Mouse (Mus musculus) cerebellum, adult 11 months (tissue): ENCODE measurements at regions not wholly inside any gene's neighbourhood (a gene's known extent, or its start where the extent isn't known, plus 50 kb on each side); places are given as distances from the start of the nearest gene placed in this dataset.

Source experiments
- DNase-seq: peaks from one replicate; pipeline ENCODE4 v3.0.0; 2022

DNA sequence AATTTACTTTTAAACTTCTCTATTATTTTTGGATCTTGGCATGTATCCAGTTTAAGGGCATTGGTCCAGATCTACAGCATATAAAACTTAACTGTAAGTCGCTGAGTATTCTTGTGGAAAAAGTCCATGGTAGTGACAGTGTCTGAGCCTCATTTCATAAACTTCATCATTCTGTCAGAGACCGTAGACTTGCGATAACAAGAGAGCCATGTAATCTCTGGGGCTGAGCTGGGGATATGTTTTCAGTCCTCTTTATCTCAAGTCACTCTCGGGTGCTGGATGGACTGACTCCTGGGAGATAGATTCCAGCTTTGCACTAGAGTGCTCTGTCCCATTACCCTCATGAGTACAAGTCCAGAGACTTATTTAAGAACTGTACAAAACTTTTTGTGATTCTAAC lies 362.0 kb downstream of the Fat4 start:
- no peak for DNase-seq

DNA sequence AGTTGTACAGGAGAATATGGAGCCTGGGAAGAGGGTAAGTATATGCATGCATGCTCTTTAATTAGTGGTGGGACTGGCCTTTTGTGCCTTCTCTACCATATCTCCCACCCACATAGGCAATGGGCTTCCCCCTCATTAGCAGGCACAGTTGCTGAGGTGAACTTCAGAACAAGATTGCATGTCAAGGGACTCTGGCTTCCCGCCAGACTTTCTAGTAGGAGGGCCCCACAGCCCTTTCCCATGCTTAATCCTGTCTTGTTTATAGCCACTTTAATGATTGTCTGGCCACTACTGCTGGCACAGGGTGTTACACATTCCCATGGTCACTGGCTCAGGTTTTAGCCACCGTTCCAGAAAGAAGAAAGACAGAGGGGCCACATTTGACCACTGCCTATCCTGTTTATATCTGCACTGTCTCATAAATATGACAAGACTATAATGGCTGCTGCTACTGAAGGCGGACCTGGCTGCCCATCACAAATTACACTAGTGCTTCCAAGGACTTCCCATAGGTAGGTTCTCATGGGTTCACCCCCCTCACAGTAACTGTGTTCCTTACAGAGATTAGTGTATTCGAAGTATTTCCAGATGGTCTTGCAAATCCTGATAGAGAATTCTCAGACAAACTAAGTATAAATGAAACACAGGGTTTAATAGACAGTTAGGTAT lies 362.6 kb downstream of the Fat4 start:
- no peak for DNase-seq

DNA sequence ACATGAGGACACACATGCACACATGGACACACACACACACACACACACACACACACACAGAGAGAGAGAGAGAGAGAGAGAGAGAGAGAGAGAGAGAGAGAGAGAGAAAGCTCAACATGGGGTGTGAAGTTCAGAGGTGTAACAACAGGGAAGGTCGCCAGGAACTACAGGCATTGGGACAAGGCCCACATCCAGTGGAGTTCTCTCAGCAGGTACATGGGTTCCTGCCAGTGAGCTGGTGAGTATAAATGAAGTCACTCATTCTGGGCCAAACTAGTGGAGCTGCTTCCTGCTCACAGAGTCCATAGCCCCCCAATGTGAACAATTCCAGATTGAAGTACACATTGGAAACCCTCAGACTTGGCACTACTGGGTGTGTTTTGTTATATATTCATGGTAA lies 366.3 kb downstream of the Fat4 start:
- DNase-seq: no peak

DNA sequence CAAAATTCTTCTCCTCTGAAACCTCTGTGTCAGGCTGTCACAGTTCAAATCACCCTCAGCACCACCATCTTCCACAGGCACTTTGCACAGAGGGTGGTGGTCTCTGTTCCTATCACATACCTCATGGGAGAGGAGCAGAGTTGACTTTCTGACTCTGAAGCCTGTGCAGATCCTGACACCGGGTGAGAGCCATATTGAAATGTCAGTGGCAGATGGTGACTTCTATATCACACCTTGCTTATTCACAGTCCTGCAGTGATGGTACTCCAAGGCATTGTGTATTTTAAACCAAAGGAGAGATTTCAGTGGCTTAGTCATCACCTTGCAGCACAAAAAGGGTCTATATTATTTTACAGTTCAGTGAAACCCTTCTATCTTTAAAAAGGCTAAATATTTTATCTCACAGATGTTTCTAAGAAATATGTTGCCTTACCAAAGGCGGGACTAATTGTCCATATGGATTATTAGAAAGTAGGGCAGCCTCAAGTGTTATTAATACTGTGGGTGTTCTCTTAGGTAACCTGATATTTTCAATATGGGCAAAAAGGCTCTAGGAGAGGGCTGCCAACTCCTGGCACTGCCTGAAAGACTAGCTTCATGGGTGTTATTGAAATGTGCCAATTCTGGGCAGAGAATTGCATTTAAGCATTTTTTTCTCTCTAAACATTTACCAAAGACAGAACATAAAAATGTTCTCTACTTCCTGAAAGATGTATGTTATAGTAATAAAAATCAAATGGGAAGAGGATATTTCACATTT lies 378.1 kb downstream of the Fat4 start:
- DNase-seq: no peak

DNA sequence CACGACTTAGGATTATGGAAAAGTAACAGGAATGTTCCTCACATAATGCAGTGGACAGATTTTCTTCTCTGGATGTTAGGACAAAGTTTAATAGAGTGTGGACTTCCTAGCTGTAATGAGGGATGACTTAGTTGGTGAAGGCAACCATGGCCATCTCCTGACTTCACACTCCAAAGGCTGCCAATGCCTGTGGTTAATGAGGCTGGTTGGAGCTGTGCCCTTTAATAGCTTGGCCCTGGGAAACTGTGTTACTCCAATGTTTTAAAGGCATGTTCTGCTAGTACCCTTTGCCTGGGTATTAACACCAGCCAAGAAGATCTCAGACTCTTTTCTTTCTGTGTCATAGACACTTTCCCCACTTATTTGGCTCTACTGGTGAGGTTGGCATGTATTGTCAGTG lies 378.9 kb downstream of the Fat4 start:
- no peak for DNase-seq

DNA sequence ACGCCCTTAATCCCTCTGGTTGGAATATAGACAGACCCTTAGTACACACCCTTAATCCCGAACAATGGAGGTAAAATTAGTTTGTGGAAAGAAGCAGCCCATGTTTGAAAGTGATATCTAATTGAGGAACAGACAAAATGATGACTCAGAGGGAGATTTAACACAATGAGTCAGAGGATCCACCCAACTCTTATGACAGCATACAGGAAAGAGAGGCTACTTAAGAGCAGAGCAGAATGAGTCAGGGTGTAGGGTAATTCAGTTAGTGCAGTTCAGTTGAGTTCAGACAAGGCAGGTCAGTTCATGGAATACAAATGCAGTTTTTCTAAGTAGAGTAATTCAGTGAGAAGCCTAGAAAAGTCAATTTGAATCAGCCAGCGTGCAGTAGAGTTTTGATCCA lies 382.6 kb downstream of the Fat4 start:
- DNase-seq: no peak

- no peak for DNase-seq
Observed at GRCm38 (mm10) chr3:39272616-39273015, 385.9 kb downstream of the Fat4 start.

DNA sequence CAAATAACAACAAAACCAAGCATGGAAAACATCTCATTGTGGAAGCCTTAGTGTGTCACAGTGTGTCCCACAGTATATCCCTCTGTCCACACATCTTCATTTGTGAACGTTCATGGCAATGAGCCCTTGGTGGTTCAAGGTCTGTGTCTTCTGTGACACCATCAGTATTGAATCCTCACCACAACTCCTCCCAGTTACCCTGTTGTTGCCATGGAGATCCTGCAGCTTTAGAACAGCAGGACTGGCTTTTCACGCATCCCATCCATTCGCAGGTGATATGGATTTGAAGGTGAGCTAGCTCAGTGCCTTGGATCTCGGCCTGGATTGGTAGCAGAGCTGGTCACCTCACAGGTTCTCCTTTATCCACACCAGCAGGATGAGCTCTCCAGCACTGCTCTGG lies 390.2 kb downstream of the Fat4 start:
- no peak for DNase-seq

- DNase-seq: no peak
Observed at GRCm38 (mm10) chr3:39277310-39277709, 390.6 kb downstream of the Fat4 start.

DNA sequence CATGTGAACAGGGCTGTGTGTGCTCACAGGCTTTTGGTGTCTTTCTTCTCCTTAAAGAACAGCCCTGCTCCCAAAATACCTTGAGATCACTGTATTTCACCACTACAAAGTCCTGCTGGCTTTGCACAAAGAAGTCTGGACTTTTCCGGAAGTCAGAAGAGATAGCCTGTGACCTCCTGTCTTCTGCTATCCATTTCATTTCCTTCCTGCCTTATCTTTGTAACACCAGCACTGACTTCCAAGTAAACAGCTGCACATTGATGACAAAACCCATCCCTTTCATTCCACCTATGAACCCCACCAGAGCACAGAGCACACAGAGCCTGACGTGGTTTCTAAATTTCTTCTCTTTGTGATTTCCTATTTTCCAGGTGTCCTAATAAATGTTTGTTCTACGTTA lies 408.5 kb downstream of the Fat4 start:
- no peak for DNase-seq

- no peak for DNase-seq
Observed at GRCm38 (mm10) chr3:39296257-39296656, 409.5 kb downstream of the Fat4 start.

GRCm38 (mm10) chr3:39309487-39309886 lies 422.7 kb downstream of the Fat4 start:
- no peak for DNase-seq

GRCm38 (mm10) chr3:39313563-39313962 lies 426.8 kb downstream of the Fat4 start:
- DNase-seq: no peak

GRCm38 (mm10) chr3:39320851-39321250 lies 434.1 kb downstream of the Fat4 start:
- DNase-seq: no peak

- DNase-seq: no peak
Observed at GRCm38 (mm10) chr3:39322225-39322624, 435.5 kb downstream of the Fat4 start.

DNA sequence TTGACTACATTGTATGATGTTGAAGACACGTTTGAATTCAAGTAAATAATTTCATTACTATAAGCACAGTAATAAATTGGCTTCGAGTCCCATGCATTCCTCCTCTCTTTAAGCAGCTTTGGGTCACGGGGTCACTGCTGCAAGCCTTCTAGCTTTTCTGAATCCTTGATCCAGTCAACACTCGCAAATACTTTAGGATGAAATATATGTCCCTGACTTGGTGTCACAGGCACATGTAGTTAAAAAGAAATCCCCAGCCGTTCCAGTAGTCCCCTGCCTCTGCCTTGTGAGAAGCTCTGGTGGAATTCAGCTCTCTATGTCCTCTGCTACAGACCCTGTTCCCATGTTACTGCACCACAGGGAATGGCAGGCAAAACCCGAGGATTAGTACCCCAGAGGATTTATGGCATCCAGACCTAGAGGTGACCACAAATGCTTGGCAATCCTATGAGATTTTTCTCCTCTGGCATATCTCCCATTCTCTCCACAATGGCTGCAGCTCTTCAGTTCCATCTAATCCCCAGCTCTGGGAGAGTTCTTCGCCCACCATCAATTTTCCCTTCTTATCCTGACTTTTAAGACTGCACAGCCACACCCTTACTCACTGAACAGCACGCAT lies 449.0 kb downstream of the Fat4 start:
- no peak for DNase-seq

GRCm38 (mm10) chr3:39341161-39341687 lies 454.5 kb downstream of the Fat4 start:
- no peak for DNase-seq

- no peak for DNase-seq
Observed at GRCm38 (mm10) chr3:39344078-39344477, 457.3 kb downstream of the Fat4 start.

DNA sequence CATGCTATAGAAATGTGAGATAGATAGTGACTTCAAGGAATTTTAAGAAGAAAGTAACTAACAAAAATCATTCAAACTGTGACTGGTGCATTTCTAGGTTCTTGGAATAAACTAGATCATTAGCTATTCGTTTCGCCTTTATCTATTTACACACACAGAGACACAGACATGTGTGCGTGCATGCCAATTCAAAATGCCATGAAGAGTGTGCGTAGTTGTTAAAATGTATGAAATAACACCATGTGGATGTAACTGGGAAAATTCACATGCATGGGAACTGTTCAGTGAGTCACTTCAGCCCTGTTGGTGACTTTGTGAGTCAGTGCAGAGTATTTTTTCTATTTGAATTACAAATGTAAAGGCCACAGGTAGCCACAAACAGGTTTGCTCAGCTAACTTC lies 460.8 kb downstream of the Fat4 start:
- no peak for DNase-seq

DNA sequence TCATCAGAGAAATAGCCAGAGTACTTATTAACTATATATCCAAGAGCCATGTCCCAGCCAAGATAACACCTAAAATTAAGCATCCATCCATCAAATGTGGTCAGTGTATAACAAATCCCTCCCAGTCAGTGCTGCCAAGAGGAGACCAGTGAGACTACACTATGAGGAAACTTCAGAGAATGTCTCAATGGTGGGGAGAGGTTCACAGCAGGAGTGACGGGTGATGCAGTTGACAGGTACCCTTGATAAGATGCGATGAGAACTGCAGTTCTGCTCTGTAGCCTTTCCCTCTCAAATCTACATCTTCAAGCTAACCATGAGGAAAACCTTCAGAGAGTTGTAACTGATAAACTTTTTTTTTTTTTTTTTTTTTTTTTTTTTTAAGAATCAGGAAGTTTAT lies 470.3 kb downstream of the Fat4 start:
- no peak for DNase-seq

GRCm38 (mm10) chr3:39360278-39360677 lies 473.5 kb downstream of the Fat4 start:
- DNase-seq: no peak

DNA sequence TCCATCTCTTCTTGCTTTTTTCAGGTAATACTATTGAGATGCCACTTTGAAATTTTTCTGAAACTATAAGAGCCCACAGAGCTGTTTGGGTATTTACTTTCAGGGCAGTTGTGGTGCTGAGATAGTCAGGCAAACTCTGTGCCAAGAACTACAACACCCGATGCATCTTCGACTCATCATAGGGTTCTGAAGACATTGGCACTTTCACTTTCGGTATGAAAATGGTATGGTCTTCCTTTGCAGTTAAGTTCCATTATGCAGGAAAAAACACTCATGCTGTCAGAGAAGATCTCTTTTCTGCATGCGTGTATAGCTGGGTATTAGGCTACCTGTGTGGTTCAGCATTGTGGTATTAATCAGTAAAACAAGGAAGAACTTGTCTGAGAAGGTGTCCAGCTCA lies 484.2 kb downstream of the Fat4 start:
- no peak for DNase-seq

GRCm38 (mm10) chr3:39372426-39372950 lies 485.7 kb downstream of the Fat4 start:
- no peak for DNase-seq

DNA sequence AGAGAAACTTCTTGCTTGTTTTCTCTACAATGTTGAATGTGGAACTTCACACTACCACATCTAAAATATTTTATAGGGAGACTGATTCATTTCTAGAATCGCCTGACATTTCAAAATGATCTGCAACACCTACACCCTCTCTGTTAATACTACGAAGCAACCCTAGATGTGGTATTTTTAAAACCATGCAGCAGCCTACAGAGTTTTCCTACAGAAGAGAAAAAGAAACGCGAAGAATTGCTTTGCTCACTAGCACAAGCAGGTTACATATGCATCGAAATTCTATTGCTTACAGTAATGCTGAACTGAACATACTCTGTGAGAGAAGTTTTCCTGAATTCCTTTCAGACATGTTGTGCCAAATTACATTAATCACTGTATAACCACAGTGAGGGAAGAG lies 488.7 kb downstream of the Fat4 start:
- DNase-seq: no peak
